Mouse (Mus musculus): ENCODE results near the gene Orc3.
A peak's percentile ranks its signal among the peaks of the same experiment; 100 is the strongest.
"Not testable (repeated sequence)": the region's sequence is repeated elsewhere in the genome, so short reads cannot be mapped to it uniquely, and the experiment has no call there.

Orc3 gene

DNA sequence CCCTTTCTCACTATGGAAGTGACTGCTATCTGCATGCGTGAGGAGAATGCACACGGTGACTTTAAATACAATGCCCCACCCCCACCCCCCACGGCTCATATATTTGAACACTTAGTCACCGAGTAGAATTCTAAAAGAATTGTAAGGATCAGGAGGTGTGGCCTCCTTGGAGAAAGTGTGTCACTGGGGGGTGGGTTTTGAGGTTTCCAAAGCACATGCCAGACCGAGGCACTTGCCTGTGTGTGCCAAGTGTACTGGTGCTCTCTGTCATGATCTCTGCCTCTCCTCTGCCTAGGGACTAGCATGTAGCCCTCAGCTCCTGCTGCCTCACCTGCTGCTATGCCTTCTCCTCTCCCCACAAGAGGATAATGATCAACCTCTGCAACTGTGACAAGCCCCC, 32.3 kb downstream of the Orc3 start:
- no peak for DNase-seq (ENCODE audit: low read depth, low spot score)

DNA sequence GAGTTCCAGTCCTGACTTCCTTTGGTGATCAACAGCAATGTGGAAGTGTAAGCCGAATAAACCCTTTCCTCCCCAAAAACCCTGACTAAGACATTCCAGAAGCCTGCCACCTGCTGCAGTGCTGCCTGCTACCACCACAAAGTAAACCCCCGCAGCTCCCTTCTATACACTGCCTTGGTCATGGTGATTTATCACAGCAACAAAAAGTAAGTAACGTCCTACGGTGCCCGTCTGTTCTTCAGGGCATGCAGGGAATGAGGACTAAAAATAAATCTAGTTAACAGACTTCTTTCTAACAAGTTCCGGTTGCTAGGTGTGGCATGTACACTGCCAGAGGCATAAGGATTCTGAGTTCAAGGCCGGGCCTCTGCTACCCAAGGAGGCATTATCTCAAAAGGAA, 32.8 kb downstream of the Orc3 start:
- DNase-seq (ENCODE audit: low read depth, low spot score) = no peak

- not testable (repeated sequence) for DNase-seq (ENCODE audit: low read depth, low spot score)
Measured at GRCm38 (mm10) chr4:34581489-34581888, 33.3 kb downstream of the Orc3 start.

DNA sequence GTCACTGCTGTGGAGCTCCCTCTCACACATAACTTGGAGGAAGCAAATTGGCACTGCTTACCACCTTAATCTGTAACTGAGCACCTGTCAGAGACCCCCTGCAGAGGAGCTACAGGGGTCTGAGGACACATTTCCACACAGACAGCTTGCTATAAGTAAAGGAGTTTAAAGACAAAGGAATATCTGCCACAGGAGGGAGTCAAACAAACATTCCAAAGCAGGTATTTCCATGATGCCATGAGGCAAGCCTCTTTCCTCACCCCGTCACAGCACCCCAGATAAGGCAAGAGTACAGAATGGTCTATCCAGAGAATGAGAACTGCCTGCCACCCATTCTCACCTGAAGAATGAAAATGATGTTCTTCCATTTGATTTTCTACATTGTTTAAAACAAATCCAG, 35.5 kb downstream of the Orc3 start:
- no peak for DNase-seq (ENCODE audit: low read depth, low spot score)

DNA sequence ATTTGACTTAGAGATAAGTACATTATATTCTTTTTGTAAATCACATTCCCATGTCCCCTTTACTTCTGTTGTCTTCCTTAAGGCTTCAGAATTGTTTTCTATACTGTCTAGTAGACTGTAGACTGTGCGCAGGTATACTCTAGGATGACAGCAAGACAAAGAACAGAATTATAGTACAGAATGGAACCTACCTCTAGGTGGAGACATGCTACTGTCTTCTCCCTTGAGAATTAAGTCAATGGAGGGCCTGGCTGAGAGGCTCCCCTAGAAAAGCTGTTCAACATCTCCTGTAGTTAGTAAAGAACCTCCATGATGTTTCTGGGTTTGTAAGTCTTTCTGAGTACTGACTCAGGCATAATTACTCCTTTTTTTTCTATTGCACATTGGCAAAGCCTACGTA, 37.7 kb downstream of the Orc3 start:
- no peak for DNase-seq (ENCODE audit: low read depth, low spot score)

- DNase-seq (ENCODE audit: low read depth, low spot score) = no peak
Measured at GRCm38 (mm10) chr4:34572876-34573275, 41.9 kb downstream of the Orc3 start.

DNA sequence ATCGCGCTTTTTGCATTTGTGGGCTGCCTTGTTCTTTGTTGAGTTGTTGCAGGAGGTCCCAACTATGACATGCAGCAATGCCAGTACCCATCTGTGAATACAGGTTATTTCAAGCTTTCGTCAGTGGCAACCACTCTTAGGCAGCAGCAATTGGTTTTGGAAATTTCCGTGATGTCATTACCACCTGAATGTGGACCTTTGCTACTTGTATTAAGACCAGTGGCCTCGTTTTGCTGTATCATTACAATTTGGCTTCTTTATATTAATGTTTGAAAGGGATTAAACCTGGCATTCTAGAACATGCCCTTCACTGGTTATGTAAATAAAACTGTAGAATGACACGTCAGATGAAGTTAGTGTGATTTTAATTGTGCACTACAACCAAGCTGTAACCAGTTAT, 48.5 kb downstream of the Orc3 start:
- DNase-seq (ENCODE audit: low read depth, low spot score) = no peak

GRCm38 (mm10) chr4:34560971-34561370, 53.8 kb downstream of the Orc3 start:
- DNase-seq (ENCODE audit: low read depth, low spot score) = no peak

GRCm38 (mm10) chr4:34556183-34556582, 58.6 kb downstream of the Orc3 start:
- DNase-seq (ENCODE audit: low read depth, low spot score) = no peak

DNA sequence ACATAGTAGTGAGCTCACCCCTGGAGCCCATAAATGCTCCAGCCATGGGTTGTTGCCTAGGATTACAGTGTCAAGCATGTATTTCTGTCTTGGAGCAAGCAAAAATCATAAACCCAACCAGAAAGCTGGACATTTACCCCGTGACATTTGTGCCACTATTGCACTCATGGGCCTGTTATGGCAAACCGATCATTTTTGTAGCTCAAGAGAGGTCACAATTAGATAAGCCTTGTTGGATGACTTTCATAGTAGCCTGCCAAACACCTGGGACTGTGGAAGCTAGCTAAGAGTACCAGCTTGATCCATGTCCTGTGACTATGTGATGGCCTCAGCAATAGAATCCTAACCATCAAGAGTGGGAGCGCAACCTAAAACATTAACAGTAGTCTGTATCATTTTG, 59.1 kb downstream of the Orc3 start:
- DNase-seq (ENCODE audit: low read depth, low spot score) = no peak

GRCm38 (mm10) chr4:34554596-34554995, 60.1 kb downstream of the Orc3 start:
- DNase-seq (ENCODE audit: low read depth, low spot score) = no peak

- DNase-seq (ENCODE audit: low read depth, low spot score) = no peak
Measured at GRCm38 (mm10) chr4:34551966-34552365, 62.8 kb downstream of the Orc3 start.

- no peak for DNase-seq (ENCODE audit: low read depth, low spot score)
Measured at GRCm38 (mm10) chr4:34551098-34551809, 63.5 kb downstream of the Orc3 start.

DNA sequence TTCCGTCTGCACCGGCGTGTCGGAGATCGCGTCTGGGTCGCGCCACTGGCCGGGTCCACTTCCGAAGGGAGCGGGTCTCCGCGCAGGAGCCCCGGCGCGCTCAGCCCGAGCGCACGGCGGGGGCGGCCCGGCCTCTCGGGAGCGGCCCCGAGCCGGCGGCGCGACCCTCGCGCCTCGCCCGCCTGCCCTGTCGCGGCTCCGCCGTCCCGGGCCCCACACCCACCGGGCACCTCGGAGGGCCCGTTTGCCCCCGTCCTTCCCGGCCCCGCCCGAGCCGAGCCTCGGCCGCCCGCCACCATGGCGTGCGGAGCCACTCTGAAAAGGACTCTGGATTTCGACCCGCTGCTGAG, 64.0 kb downstream of the Orc3 start, which contains the start of gene Akirin2:
Gene Akirin2, plus strand, starts transcription at position 190 of the 350 bp plus-strand sequence.
- DNase-seq (ENCODE audit: low read depth, low spot score) = no peak

DNA sequence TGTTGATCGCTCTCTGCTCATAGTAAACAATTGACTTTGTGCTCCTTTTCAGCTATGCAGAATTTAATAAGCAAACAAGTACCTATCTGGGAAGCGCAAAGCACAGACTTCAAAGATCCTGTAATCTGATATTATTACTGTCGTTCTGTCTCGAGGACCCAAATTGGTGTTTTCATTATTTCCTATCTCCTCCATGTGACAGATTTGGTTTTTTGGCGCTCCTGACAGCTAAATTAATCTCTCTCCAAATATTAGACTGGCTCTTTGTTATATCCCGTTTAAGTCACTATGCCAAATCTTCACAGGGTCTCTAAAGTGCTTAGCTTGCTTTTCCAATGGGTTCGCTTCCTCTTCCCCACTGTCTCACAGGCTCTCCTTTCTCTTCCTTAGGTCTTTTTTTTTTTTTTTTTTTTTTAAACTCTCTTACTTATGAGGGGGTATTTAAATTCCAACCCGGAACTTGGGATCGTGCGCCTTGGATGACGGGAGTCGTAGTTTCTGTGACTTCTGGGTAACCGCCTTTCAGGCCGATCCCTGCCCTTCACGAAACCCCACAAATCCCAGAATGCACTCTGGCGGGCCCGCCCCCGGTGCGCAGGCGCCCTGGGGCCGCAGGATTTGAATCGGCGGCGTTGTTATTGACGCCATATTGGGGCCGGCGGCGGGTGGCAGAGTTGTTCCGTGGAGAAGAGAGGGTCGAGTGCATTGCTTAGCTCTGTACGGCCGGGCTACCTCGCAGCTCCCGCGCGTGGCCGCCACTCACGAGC, 64.6 kb downstream of the Orc3 start:
- peak; percentile 89 for DNase-seq (ENCODE audit: low read depth, low spot score)

DNA sequence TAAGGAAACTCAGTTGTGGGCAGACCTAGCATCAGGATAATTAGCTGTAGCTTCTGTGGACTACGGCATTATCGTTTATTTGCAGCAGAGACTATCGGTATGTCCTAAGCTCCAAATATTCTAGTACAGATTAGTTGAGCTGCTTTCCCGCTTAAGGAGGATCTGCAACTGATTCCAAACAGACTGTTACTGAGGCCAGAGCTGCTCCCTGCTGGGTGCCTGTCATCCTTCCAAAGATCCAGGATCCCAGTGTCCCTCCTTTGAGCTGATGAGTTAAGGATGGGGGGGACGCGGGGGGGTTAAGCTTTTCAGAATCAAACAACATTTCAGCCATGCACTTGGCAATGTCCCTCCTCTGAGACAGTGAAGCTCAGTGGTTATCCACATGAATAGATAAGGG, 84.8 kb downstream of the Orc3 start:
- DNase-seq (ENCODE audit: low read depth, low spot score) = no peak

DNA sequence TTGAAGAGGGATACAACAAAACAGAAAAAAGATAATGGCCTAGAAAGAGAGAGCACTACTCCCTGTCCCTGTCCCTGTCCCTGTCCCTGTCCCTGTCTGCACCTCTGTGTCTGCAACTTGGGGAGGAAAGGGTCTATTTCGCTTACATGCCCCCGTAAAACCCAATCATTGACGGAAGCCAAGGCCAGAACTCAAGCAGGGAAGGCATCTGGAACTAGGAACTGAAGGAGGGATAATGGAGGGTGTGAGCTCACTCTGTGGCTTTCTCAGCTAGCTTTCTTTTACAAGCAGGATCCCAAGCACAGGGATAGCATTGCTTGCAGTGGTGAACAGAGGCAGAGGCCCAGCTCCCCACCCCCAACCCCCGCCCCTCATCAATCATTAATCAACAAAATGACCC, 85.4 kb downstream of the Orc3 start:
- DNase-seq (ENCODE audit: low read depth, low spot score) = no peak

GRCm38 (mm10) chr4:34528430-34529100, 86.2 kb downstream of the Orc3 start:
- DNase-seq (ENCODE audit: low read depth, low spot score) = no peak

GRCm38 (mm10) chr4:34526771-34527170, 88.0 kb downstream of the Orc3 start:
- no peak for DNase-seq (ENCODE audit: low read depth, low spot score)

- no peak for DNase-seq (ENCODE audit: low read depth, low spot score)
Measured at GRCm38 (mm10) chr4:34523586-34523985, 91.2 kb downstream of the Orc3 start.

DNA sequence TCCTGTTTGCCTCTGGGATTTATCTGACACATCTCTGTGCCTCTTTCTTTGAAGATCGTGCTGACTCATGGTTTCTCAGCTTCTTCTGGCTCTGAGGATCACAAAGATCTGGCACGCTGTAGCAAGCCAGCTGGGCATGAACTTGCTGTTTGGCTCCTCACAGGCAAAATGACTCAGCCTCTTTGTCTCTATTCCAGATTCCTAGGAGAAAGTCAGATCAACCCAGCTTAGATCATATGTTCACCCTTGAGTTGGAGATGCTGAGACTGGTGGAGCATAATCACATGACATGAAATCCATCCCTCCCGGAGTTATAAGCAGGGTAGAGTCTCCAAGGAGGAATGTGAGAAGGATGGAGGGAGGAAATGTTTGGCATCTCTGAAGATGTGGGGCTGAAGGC, 91.9 kb downstream of the Orc3 start:
- no peak for DNase-seq (ENCODE audit: low read depth, low spot score)
